Mouse (Mus musculus) heart, adult 2 months (tissue): ENCODE results near the gene Eefsec.

Experiments
- CTCF ChIP-seq: fragments of 200-600 bp; IDR thresholded peaks from 2 replicates; pipeline ENCODE4 v1.8.1; 2022; ENCODE audit warnings: antibody characterized with exemption, mild to moderate bottlenecking, moderate library complexity
- POLR2A ChIP-seq: fragments of 200-500 bp; IDR thresholded peaks from 2 replicates; pipeline ENCODE4 v1.6.1; 2011; ENCODE audit warnings: mild to moderate bottlenecking, low read depth, low read length, control low read depth; ENCODE audit not compliant: insufficient read depth

DNA sequence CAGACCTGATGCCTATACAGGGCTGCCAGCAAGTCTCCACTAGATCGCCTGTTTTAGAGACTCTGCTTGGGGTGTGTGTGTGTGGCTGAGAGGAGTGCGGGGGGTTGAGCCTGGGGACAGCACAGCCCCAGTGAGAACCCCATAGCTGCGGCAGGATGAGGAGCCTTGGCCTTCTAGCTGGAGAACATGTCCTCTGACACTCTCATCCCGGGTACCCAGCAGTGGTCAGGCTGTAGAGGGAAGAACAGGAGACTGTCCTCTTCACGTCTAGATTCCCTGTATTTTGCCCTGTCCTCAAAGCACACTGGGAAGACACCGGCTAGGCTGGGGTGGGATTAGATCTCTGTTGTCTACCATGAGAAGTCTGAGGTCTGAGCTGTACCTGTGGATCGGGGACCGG is 210.9 kb downstream of the Eefsec start:
- TF ChIP-seq CTCF (no peak), POLR2A (no peak)
